Mouse (Mus musculus) urinary bladder, postnatal 36 days (tissue): ENCODE data around the gene Rrp7a.

ENCODE experiments used
- DNase-seq, 2 experiments: peaks; one replicate each; pipeline ENCODE4 v3.0.0; 2022; ENCODE audit warnings: low spot score in 2 of 2, mixed read lengths in 1 of 2

Rrp7a gene

GRCm38 (mm10) chr15:83065543-83065942, 57.1 kb downstream of the Rrp7a start:
- peak in 1 of 2 experiments; percentile 54 for DNase-seq
